Mouse (Mus musculus): ENCODE data around the gene Rpl3. TPM values are rescaled to one million over a fixed set of nuclear protein-coding genes. Genes with fewer than 3 reads are reported as not detected.
A peak's percentile ranks its signal among the peaks of the same experiment; 100 is the strongest.

The Rpl3 gene
- total RNA-seq, 4 experiments from 2014 or later = 125 to 157 (median 135) TPM

DNA sequence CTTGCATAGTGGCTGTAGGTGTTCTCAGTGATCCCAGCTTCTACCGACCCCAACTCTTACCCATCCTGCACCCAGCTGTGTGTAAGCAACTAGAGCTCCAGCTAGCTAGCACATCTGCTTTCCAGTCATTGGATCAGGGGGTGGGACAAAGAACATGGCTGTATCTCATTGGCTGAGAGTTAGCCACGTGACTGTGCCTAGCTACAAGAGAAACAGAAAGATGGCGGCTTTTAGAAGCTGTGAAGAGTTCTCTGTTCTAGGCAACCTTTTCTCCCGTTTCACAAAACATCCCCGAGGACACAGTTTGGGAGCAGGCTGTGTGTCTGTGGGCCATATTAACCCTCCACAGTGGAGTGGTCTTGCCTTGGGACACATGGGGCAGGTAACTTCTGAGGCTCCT, 23.6 kb upstream of the Rpl3 start:
- no peak for DNase-seq (ENCODE audit: low spot score)

DNA sequence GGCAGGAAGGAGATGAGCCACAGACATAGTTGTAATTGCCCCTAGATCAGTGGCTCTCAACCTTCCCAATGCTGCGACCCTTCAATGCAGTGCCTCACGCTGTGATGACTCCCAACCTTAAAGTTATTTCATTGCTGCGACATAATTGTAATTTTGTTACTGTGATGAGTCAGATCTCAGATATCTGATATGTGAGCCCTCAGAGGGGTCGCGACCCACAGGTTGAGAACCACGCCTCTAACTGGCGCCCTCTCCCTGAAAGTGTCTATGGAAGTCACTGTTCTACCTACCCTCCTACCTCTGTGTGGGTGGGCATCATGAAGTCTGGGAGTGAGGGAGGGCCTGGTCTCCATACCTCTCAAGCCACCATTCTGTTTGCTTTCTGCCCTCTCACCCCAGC, 22.7 kb upstream of the Rpl3 start:
- no peak for DNase-seq (ENCODE audit: low spot score)

DNA sequence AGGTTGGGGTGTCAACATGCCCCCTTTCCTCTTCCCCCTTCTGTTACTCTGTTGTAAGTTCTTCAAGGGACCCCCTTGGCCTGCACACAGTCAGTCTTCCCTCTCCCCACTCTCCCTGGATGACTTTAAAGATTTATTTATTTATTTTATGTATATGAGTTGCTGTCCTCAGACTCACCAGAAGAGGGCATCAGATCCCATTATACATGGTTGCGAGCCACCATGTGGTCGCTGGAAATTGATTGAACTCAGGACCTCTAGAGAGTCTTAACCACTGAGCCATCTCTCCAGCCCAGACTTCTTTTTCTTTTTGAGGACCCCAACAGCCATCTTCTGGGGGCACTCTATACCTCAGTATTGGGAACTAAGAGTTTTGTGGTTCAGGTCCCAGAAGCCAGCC, 20.8 kb upstream of the Rpl3 start:
- no peak for DNase-seq (ENCODE audit: low spot score)

DNA sequence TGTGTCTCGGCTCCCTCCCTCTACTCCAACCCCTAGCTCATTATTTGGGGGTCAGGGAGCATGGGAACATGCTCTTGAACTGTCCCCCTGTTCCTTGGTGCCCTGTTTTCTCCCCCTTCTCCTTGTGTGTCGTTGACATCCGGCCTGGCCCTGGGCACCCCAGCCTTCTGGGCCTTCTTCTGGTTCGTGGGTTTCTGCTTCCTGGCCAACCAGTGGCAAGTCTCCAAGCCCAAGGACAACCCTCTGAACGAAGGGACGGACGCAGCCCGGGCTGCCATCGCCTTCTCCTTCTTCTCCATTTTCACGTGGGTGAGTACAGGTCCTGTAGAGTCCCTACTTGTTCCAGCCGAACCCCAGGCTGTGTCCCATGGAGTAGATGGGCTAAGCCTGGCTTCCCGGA, 19.8 kb upstream of the Rpl3 start:
- no peak for DNase-seq (ENCODE audit: low spot score)

DNA sequence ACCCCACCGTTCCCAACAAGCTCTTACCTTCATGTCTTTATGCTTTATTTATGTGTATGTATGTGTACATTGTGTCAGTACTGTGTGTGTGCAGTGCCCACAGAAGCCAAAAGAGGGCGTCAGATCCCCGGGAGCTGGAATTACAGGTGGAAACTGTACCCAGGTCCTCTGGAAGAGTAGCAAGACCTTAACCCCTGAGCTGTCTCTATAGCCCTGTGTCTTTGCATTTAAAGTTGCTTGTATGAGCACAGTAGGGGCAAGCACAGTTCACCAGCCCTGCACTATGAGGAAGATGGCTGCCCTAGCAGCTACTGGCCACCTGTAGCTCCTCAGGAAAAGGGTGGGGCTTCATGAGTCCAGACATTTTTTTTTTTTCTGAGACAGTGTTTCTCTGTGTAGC, 15.9 kb upstream of the Rpl3 start:
- DNase-seq (ENCODE audit: low spot score) = no peak

DNA sequence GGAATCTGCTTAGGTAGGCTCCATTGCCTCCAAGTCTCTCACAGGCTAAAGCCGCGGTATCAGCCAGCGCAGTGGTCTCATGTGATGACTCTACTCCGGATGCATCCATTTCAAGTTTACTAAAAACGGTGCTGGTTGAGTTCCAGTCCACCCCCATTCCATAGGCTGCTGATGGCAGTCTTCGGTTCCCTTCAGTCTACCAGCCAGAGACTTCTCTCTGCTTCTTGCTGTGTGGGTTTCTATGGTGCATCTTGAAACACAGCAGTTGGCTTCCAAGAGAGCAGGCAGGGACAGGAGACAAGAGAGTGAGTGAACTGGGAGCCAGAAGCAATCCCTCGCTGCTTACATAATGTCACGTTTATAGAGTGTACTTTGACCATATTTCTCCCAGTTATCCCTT, 15.5 kb upstream of the Rpl3 start:
- no peak for DNase-seq (ENCODE audit: low spot score)

DNA sequence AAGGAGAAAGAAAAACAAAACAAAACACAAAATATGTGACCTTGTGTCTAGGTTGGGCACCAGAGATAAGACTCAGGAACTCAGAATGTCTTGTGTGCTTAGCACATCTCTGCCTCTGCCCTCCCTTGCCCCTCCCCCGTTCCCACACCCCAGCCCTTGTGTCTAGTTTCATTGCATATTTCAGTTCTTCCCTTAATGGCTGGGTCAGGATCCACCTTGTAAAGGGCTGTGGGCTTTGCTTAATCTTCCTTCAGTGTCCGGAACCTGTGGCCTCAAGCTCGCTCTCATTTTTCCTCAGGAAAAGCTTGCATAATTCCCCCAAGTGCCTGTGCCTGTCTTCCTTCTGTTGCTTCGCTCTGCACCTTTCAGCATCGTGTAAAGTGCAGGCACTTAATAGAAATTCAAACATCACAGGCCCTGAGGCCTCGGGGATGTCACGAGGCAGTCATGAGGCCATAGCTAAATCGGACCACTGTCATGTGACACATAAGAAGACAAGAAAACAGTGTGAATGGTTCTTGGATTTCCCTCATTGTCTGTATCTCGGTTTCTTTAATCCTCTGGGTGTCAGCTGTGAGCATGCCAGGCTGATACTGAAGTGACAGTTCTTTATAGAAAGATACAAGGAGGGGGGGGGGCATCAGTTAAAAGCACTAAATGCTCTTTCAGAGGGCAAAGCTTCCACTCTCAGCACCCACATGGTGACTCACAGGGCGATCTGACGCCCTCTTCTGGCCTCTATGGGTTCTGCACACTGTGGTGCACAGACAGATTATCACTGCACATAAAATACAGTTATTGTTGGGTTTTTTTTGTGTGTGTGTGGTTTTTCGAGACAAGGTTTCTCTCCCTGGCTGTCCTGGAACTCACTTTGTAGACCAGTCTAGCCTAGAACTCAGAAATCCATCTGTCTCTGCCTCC, 14.1 kb upstream of the Rpl3 start:
- DNase-seq (ENCODE audit: low spot score) = no peak

DNA sequence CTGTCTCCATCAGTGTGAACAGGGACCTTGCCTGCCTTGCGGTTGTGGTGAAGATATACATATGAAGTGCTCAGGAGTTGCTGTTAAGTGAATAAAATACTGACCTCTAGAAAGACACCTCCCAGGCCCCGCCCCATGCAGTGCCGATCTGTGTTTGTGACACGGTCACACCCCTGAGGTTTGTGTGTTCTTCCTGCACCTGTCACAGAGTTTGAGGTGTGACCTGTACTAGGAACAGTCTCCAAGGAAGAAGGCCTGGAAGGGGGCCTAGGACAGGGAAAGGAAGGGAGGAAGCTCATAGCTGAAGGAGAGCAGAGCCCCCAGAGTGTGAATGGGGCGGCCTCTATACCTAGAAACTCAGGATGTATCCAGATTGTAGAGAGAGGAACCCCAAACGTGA, 10.8 kb upstream of the Rpl3 start:
- no peak for DNase-seq (ENCODE audit: low spot score)

DNA sequence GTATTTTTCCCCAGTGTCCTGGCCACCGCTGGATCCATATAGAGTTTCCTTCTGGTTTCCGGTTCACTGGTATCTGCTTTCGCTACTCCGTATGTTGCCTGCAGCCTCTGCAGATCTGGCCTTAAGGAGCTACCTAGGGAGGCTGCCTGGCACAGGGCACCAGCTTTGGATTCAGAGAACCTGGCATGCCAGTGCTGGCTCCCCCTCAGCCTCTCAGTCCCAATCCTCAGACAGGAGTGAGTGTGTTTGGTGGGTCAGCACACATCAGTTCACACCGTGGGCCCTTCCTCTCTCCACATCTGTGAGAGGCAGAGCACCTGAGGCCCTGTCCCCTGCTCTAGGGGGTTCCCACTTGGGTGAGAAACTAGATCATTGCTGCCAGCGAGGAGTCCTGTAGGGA, 9.8 kb upstream of the Rpl3 start:
- no peak for DNase-seq (ENCODE audit: low spot score)

DNA sequence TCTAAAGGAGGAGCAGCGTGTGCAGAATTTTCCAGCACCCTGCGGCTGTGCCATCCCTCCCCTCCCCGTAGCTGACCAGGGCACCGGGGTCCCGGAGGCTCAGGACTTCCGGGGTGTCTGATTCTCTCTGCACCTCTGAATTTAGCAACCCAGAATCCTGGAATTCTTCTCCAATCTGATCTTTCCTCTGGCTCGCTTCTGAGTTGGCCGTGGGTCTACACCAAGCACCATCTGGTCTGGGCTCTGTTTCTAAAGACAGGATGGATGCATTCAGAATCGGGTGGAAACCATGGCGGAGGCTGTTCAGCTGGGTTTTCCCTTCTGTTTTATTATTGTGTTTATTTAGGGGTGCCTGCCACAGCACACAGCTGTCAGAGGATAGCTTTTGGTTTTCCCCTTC, 9.2 kb upstream of the Rpl3 start:
- DNase-seq (ENCODE audit: low spot score) = no peak

DNA sequence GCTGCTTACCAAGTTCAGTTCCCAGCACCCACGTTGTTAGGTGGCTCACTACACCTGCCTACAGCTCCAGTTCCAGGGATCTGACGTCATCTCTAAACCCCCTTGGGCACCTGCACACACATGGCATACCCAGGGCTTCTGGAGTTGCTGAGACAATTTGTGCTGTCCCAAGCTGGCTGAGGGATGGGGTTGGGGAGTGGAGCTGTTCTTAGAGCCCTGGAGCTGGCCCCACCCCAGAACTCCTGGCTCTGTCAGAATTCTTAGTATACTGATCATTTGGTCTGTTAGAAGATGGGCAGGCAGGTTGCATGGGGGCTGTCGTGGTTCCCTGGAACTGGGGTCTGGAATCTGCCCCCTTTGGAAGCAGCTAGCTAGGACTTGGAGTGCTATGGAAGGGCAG, 8.5 kb upstream of the Rpl3 start:
- no peak for DNase-seq (ENCODE audit: low spot score)

DNA sequence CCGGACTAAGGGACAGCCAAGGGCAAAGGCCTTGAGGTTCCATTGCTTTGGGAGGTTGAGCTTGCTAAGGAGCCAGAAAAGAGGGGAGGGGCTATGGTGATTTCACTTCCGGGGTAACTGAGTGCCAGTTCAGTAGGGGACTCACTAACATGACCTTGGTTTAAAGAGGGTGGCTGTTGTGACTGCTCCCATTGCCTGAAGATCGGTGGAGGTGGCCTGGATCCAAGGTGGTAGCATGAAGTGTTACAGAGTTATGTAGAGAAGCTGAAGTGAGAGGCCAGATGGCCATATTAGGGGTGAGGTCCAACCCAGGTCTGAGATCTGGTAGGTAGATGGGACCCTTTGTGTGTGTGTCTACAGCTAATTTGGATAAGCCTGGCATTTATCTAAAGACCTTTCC, 7.8 kb upstream of the Rpl3 start:
- DNase-seq (ENCODE audit: low spot score) = no peak

DNA sequence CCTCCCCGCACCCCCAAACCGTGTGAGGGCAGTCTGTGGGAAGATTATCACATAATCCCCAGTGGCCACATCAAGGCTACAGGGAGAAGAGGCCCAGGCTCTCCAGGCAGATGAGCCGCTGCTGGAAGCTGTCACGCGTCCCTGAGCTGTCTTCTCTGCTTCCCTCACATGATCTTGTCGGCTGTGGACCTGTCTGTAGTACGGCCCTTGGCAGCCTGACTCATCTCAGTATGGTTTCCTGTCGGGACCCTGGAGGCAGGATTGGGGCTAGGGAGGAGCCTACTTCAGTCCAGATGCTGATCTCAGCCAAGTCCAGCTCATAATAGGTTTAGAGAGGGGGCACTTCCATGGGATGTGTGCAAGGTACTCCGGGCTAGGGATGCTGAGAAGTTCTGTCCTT, 7.1 kb upstream of the Rpl3 start:
- DNase-seq (ENCODE audit: low spot score) = no peak

DNA sequence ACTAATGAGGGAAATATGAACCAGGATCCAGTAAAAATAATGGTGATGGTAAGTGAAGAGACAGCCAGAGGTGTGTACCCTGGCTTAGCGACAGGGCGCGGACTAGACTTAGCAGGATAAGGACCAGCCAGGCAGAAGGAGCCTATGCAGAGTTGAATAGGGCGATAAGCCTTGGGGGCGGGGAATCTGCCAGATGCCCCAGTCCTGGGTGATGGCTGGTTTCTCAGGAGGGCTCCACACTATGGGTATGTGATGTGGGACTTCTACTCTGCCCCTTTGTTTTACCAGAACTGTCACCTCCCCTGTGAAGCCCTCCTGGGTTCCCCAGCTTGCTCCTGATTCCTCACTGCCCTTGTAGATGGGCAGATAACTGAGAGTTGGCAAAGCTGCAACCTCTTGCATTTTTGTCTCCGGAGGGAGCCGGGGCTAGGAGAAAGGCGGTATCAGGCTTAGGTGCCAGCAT, 6.4 kb upstream of the Rpl3 start:
- DNase-seq (ENCODE audit: low spot score) = no peak

DNA sequence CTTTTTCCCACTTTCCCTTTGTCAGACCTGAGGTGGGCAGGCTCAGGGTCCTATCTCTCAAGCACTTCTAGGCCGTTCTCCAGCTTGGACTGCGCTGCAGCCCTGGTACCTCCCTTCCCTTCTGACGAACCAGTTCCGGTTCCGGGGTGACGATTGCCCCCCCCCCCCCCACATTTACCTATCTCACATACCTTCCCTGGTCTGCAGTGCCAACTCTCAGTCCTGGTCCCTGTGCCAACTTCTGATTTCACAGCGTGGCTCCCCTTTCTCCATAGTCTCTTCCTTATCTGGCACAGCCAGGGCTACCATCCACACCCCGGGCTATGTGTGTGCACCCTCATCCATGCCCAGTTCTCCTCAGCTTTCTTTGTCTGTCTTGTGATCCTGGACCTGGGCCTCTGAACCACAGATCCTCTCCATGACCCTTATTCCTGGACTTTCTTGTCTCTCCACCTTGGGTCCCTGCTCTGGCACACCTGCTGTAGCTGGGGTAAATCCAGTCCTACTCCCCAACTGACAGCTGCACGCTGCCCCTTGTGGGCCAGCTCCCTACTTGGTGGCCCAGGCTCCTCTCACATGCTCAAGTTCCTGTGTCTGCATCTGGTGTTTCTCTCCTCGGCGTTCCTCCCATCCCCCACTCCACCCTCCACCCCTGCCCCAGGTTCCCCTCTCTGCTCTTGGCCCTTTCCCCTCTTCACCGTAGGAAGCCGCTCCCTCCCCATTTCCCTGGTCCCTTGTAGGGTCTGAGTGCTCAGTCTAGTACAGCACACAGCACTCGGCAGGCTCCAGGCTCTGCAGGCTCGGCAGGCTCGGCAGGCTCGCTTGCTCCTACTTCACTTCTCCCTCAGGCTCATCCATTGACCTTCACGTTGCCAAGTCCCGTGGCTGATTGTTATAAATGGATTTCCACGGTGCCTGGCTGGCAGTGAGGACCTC, 5.5 kb upstream of the Rpl3 start:
- DNase-seq (ENCODE audit: low spot score) = no peak

DNA sequence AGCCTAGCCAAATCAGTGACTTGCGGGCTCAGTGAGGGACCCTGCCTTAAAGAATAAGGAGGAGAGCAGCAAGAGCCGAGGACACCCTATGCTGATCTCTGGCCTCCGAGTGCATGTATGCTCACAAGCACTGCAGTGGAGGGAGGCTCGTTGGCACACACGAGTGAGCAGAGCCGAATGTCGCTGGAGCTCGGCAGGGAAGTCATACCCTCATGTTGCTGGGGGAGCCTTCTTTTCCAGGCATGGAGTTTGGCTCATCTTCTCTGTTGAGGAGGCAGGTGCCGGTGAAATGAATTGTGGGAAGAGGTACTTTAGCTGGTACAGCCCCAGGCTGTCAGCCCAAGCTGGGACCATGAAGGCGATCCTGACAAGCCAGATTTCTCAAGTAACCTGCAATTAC, 4.7 kb upstream of the Rpl3 start:
- no peak for DNase-seq (ENCODE audit: low spot score)

DNA sequence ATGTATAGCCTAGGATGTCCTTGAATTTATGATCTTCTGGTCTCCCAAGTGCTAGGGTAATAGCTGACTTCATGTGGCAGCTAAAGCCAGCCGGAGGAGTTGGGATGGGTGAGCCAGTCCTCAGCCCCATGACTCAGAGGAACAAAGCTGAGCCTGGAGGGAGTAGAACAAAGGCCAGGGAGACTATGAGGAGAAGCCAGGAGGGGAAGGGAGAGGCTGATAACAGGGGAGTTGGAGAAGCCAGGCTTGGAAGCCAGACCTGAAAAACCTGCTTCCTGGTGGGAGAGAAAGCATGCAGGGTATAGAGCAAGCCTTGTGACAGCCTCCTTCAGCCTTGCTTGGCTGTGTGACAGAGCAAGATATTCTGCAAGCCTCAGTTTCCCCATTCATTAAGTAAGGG, 3.9 kb upstream of the Rpl3 start:
- DNase-seq (ENCODE audit: low spot score) = no peak

DNA sequence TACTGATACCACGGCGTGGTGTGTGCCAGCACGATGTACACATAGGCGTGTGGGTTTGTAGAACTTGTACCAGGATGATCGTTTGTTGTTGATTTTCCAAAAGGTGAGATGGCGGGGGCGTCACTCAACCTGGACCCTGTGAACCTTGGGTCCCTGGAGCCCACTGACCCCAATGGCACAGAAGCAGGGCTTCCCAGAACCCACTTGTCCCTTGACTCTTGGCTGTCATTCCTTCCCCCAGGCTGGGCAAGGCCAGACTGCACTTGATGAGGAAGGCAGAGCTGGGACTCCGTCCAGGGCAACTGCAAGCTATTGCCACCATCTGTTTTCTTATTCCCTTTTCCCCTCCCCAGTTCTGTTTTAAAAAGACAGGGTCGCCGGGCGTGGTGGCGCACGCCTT, 2.5 kb upstream of the Rpl3 start:
- no peak for DNase-seq (ENCODE audit: low spot score)

DNA sequence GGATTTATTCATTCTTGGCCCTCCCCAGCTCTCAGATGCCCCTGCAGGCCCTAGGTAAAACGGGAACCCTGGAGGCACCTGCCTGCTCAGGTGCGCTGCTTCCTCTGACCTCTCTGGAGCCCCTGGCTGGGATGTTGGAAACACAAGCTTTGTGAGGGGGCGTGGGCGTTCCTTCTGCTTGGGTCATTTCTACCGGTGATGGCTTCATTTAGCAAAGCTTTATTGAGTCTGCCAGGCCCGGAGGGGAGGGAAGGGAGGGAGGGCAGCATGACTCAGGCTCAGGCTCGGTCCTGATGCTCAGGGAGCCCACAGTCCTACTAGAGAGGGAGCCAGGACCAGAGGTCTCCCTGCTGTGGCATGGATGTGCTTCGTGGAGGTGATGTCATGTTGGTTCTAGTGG, 931 bp upstream of the Rpl3 start:
- DNase-seq (ENCODE audit: low spot score) = no peak

DNA sequence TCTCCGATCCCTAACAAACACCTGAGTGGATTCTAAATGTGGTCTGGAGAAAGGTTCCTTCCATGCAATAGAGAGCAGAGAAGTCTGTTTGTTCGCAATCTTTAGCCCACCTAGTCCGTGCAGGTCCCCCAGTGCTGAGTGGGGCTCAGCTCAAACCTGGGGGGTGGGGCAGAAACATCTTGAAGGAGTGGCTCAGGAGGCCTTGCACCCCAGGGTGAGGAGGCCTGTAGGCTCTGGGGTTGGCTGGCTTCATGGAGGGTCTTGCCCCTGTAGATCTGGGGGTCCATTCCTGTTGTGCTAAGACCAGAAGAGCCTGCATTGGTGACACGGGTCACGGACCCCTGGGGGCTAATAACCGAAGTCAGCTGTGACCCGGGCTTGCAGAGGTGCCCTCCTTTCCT, 373 bp upstream of the Rpl3 start:
- DNase-seq (ENCODE audit: low spot score) = no peak

DNA sequence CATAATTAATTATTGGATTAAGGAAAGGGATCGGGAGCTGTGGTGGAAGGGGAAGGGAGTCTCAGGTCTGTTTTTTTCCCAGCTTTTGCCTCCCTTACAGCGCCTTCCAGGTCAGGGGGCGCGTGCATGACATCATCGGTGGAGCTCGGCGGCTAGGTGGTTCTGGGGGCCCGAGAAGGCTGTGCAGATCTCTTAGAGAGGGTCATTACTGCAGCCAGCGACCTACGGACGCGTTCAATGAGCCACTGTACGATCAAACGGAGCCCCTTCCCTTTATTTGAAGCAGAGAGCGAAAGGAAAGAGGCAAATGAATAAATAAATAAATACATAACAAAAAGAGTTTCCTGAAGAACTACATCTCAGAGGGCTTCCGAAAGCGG, 937 bp downstream of the Rpl3 start:
- DNase-seq (ENCODE audit: low spot score) = no peak

DNA sequence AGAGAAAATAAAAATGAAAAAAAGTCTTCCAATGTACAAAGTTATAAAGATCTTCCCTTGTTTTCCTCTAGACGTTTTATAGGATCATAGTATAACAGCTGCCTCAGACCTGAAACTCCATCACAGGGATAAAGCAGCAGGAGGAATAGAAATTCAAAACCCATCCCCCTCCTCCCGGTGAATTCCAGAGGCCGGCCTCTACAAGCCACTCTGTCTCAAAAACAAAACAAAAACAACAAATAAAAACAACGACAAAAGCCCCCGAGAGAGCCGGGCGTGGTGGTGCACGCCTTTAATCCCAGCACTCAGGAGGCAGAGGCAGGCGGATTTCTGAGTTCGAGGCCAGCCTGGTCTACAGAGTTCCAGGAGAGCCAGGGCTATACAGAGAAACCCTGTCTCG, 1.5 kb downstream of the Rpl3 start:
- DNase-seq (ENCODE audit: low spot score) = no peak

DNA sequence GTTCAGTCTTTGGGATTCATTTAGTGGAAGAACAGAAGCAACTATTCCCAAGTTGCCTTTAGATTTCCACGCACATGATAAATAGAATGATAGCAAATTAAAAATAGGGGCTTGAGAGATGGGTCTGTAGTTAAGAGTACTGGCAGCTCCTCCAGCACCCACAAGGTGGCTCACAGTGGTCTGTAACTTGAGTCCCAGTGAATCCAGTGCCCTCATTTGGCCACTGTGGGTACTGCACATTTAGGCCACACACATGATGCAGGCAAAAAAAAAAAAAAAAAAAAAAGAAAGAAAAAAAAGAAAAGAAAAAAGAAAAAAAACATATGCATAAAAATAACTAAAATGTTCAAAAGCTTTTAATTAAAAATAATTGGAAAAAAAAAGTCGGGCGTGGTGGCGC, 3.0 kb downstream of the Rpl3 start:
- DNase-seq (ENCODE audit: low spot score) = peak; percentile 87
